Mouse (Mus musculus): ENCODE data around the gene Il34. TPM values are rescaled to one million over a fixed set of nuclear protein-coding genes. Genes with fewer than 3 reads are reported as not detected.

Il34 gene
- polyA plus RNA-seq, 1 experiment: not detected

- Histone ChIP-seq H3K4me1 (ENCODE audit: control insufficient read depth, insufficient read depth, low read length) (no peaks in the 10 kb centered on the region), H3K4me3 (ENCODE audit: insufficient read depth, low read length) (no peak overlapping the region), H3K27ac (ENCODE audit: insufficient read depth, low read depth, low read length) (no peak overlapping the region)
- TF ChIP-seq CTCF (IDR thresholded peaks at IDR 0.05; ENCODE audit: low read depth, low read length) (no peak), POLR2A (IDR thresholded peaks at IDR 0.05; ENCODE audit: borderline replicate concordance, low read depth, low read length) (no peak)
Observed at GRCm38 (mm10) chr8:110761988-110762387, 43.7 kb downstream of the Il34 start.

- no peaks in the 10 kb centered on the region for H3K4me1 ChIP-seq (ENCODE audit: control insufficient read depth, insufficient read depth, low read length)
- TF ChIP-seq POLR2A (IDR thresholded peaks at IDR 0.05; ENCODE audit: borderline replicate concordance, low read depth, low read length): no peak
- TF ChIP-seq CTCF (IDR thresholded peaks at IDR 0.05; ENCODE audit: low read depth, low read length): no peak
- no peak overlapping the region for H3K4me3 ChIP-seq (ENCODE audit: insufficient read depth, low read length)
- no peak overlapping the region for H3K27ac ChIP-seq (ENCODE audit: insufficient read depth, low read depth, low read length)
Observed at GRCm38 (mm10) chr8:110761185-110761584, 44.5 kb downstream of the Il34 start.

- TF ChIP-seq POLR2A (IDR thresholded peaks at IDR 0.05; ENCODE audit: borderline replicate concordance, low read depth, low read length) (no peak), CTCF (IDR thresholded peaks at IDR 0.05; ENCODE audit: low read depth, low read length) (no peak)
- Histone ChIP-seq H3K4me3 (ENCODE audit: insufficient read depth, low read length) (no peak overlapping the region), H3K4me1 (ENCODE audit: control insufficient read depth, insufficient read depth, low read length) (no peaks in the 10 kb centered on the region), H3K27ac (ENCODE audit: insufficient read depth, low read depth, low read length) (no peak overlapping the region)
Observed at GRCm38 (mm10) chr8:110760280-110760940, 45.3 kb downstream of the Il34 start.

- Histone ChIP-seq H3K27ac (ENCODE audit: insufficient read depth, low read depth, low read length) (no peak overlapping the region), H3K4me1 (ENCODE audit: control insufficient read depth, insufficient read depth, low read length) (no peaks in the 10 kb centered on the region), H3K4me3 (ENCODE audit: insufficient read depth, low read length) (no peak overlapping the region)
- no peak for TF ChIP-seq CTCF (IDR thresholded peaks at IDR 0.05; ENCODE audit: low read depth, low read length)
- no peak for TF ChIP-seq POLR2A (IDR thresholded peaks at IDR 0.05; ENCODE audit: borderline replicate concordance, low read depth, low read length)
Observed at GRCm38 (mm10) chr8:110756196-110756595, 49.5 kb downstream of the Il34 start.

- TF ChIP-seq CTCF (IDR thresholded peaks at IDR 0.05; ENCODE audit: low read depth, low read length): no peak
- no peak for TF ChIP-seq POLR2A (IDR thresholded peaks at IDR 0.05; ENCODE audit: borderline replicate concordance, low read depth, low read length)
- H3K4me1 ChIP-seq (ENCODE audit: control insufficient read depth, insufficient read depth, low read length): no peaks in the 10 kb centered on the region
- no peak overlapping the region for H3K4me3 ChIP-seq (ENCODE audit: insufficient read depth, low read length)
- H3K27ac ChIP-seq (ENCODE audit: insufficient read depth, low read depth, low read length): no peak overlapping the region
Observed at GRCm38 (mm10) chr8:110755511-110756170, 50.1 kb downstream of the Il34 start.

- no peak overlapping the region for H3K27ac ChIP-seq (ENCODE audit: insufficient read depth, low read depth, low read length)
- no peaks in the 10 kb centered on the region for H3K4me1 ChIP-seq (ENCODE audit: control insufficient read depth, insufficient read depth, low read length)
- no peak for TF ChIP-seq CTCF (IDR thresholded peaks at IDR 0.05; ENCODE audit: low read depth, low read length)
- no peak for TF ChIP-seq POLR2A (IDR thresholded peaks at IDR 0.05; ENCODE audit: borderline replicate concordance, low read depth, low read length)
- no peak overlapping the region for H3K4me3 ChIP-seq (ENCODE audit: insufficient read depth, low read length)
Observed at GRCm38 (mm10) chr8:110754713-110755112, 51.0 kb downstream of the Il34 start.

- no peak overlapping the region for H3K27ac ChIP-seq (ENCODE audit: insufficient read depth, low read depth, low read length)
Observed at GRCm38 (mm10) chr8:110751490-110751889, 54.2 kb downstream of the Il34 start.

GRCm38 (mm10) chr8:110750269-110750668, 55.5 kb downstream of the Il34 start:
- Histone ChIP-seq H3K27ac (ENCODE audit: insufficient read depth, low read depth, low read length) (no peak overlapping the region), H3K4me1 (ENCODE audit: control insufficient read depth, insufficient read depth, low read length) (no peaks in the 10 kb centered on the region), H3K4me3 (ENCODE audit: insufficient read depth, low read length) (no peak overlapping the region)
- TF ChIP-seq POLR2A (IDR thresholded peaks at IDR 0.05; ENCODE audit: borderline replicate concordance, low read depth, low read length): no peak
- TF ChIP-seq CTCF (IDR thresholded peaks at IDR 0.05; ENCODE audit: low read depth, low read length): no peak

More at GRCm38 (mm10) chr8:110751490-110751889, 54.2 kb downstream of the Il34 start:
- TF ChIP-seq POLR2A (IDR thresholded peaks at IDR 0.05; ENCODE audit: borderline replicate concordance, low read depth, low read length) (no peak), CTCF (IDR thresholded peaks at IDR 0.05; ENCODE audit: low read depth, low read length) (no peak)
- H3K4me3 ChIP-seq (ENCODE audit: insufficient read depth, low read length): no peak overlapping the region
- H3K4me1 ChIP-seq (ENCODE audit: control insufficient read depth, insufficient read depth, low read length): no peaks in the 10 kb centered on the region

GRCm38 (mm10) chr8:110749500-110750170, 56.1 kb downstream of the Il34 start:
- Histone ChIP-seq H3K4me3 (ENCODE audit: insufficient read depth, low read length) (no peak overlapping the region), H3K27ac (ENCODE audit: insufficient read depth, low read depth, low read length) (no peak overlapping the region), H3K4me1 (ENCODE audit: control insufficient read depth, insufficient read depth, low read length) (no peaks in the 10 kb centered on the region)
- TF ChIP-seq POLR2A (IDR thresholded peaks at IDR 0.05; ENCODE audit: borderline replicate concordance, low read depth, low read length) (no peak), CTCF (IDR thresholded peaks at IDR 0.05; ENCODE audit: low read depth, low read length) (no peak)

GRCm38 (mm10) chr8:110746661-110747060, 59.1 kb downstream of the Il34 start:
- Histone ChIP-seq H3K27ac (ENCODE audit: insufficient read depth, low read depth, low read length) (no peak overlapping the region), H3K4me1 (ENCODE audit: control insufficient read depth, insufficient read depth, low read length) (no peaks in the 10 kb centered on the region), H3K4me3 (ENCODE audit: insufficient read depth, low read length) (no peak overlapping the region)
- TF ChIP-seq CTCF (IDR thresholded peaks at IDR 0.05; ENCODE audit: low read depth, low read length): no peak
- no peak for TF ChIP-seq POLR2A (IDR thresholded peaks at IDR 0.05; ENCODE audit: borderline replicate concordance, low read depth, low read length)
